Mouse (Mus musculus): Measurements from ENCODE around the gene Hk1.

Gene Hk1

DNA sequence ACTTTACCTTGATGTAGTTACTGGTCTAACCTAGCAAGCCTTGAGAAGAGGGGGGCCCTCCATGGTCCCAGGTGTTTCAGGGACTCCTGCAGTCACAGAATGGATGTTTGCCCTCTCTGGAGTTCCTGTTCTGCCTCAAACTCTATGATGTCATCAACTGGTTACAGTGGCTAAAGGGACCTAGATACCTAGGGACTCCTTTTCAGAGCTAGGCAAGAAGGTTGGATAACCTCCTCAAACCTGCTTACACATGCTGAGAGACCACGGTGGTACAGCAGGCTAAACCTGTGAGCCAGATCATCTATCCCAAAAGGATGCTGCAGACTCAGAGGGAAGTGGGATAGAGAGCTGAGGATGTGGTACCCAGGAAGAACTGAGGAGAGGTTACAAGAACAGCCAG, at the start of gene Hk1:
TSS of gene Hk1 (minus strand) at position 101 of the 400 bp plus-strand sequence.
- DNase-seq (ENCODE audit: low read depth in 2 of 2, low spot score in 2 of 2), result no peak

DNA sequence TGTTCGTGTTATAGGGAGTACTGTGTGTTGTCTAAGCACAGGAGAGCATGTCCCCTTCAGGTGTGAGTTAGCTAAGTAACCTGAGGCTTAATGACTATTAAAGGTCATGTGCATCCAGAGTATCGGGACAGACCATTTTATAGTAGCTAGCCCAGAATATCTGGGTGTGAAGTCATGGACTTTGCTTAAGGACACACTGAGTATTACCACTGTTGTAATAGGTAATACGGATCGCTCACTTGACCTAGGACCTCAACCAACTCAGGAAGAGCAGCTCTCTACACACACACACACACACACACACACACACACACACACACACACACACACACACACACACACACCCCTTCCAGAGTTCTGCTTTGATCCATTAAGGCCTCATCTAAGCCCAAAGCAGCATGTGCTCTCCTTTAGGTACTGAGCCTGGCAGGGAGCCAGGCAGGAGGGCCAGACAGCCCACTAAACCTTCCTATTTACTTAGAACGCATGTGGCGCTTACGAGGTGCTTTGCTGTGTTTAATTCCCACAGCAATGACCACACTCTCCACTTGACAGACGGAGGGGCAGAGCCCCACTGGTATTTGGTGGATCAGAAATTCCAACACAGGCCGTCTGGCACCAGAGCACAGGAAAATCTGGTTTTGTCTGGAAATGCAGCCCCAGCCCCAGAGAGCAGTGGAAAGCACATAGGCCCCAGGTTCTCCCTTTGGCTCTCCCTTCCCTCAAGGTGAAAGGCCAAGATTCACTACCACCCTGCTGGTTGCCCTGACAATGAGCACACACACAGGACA, 45.6 kb upstream of the Hk1 start:
- no peak for DNase-seq (ENCODE audit: low read depth in 2 of 2, low spot score in 2 of 2)

DNA sequence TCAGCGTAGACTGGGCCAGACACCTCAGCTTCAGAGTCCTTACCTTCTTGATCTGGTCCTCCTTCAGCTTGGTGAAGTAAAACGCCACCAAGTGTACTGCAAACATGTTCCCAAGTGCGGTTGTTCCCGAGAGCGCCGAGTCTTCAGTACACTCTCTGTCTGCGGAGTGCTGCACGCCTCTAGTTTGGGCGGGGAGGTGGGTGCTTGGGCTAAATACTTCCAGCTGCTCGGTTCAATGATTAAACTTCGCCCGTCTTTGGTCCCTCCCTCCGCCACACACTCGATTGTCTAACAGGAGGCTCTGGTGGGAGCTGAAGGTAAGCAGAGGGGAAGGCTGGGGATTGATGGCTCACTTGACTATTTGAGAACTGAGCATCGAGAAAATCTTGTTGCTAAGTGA, 42.5 kb upstream of the Hk1 start, which contains the start of gene Hkdc1:
TSS of gene Hkdc1 (minus strand) at position 237 of the 400 bp plus-strand sequence.
- no peak for DNase-seq (ENCODE audit: low read depth in 2 of 2, low spot score in 2 of 2)

DNA sequence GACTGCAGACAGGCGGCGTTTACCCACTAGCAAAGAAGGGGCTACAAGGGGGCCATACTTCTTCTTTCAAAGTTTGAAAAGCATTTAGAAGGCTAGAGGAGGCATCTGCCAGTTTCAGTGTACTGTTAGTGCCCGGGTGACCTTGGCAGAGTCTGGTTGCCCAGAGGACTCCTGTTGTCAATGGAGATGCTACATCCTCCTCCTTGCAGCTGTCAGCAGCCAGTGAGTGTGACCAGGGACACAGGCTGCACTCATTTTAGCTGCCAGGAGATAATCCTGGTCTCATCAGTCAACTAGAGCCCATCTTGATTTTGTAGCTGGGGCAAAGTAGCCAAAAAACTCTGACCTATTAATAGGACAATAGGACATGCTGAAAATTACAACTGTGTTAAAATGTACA, 41.4 kb upstream of the Hk1 start:
- DNase-seq (ENCODE audit: low read depth in 2 of 2, low spot score in 2 of 2), result no peak

DNA sequence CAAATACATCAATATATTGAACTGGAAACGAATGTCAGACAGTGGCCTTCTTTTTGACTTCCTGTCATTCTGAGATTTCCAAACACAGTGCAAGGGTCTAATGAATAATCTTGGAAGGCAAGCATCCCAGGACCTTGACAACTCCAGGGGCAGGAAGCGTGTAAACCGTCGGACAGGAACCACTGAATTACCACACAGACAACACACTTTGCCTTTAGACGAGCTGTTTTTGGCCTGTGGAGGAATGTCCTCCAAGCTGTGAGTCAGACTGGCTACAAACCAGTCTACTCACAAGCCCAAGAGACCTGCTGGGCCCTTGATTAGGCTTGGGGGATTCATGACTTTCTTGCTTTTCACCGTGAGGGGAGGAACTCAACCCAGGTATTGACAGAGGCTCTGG, 40.7 kb upstream of the Hk1 start:
- no peak for DNase-seq (ENCODE audit: low read depth in 2 of 2, low spot score in 2 of 2)

DNA sequence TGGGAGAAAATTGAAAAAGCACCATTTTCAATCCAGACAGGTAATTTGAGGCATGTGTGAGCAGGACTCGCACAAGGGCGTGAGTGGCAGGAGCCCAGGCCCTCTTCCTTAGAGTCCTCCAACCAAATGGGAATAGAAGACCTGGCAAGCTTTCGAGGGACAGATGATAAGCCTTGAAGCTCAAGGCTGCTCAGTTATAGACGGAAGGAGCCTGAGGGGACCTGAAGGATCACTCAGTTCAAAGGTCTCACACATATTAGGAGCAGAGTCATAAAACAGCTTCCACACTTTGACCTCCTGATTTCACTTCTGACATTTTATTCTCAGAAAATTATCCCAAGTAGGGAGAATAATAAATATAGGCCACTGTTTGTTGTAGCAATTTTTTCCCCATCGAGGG, 39.7 kb upstream of the Hk1 start:
- no peak for DNase-seq (ENCODE audit: low read depth in 2 of 2, low spot score in 2 of 2)

DNA sequence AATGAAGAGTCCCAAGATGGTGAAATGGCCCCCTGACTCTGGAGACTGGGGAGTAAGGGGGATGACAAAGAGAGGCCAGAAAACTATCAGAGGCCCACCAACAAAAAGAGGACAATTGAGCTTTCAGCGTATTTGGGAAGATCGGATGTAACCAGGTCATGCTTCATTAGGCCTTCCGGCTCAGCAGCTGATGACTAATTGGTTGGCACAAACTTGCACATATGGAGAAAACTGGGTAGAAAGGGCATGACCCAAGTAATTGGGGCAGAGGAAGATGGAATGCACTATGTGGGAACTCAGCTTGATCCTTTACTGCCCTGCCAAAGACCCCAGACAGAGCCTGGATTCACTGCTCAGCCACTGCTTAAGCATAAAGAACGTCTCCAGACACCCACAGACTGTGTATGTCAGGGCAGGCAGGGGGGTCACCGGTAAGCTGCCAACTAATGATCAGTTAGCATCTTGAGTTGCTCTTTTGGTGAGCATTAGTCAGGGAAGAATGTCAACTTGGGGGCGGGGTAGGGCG, 39.2 kb upstream of the Hk1 start:
- no peak for DNase-seq (ENCODE audit: low read depth in 2 of 2, low spot score in 2 of 2)

DNA sequence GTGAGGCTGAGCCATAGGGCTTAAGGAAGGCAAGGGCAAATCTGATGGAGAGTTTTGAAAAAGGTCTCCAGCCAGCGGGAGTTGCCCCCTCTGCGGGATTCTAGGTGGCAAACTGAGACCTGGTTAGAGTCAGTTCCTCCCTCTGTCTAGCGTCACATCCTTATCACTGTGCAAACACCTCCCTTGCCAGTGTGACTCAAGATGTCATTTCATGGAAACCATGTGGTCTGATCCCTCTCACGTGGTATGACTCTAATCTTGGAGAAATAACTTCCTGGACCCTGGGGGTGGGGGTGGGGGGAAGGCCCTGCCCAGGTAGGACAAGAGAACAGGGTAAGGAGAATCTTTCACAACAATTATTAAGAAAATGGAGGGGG, 33.9 kb upstream of the Hk1 start:
- no peak for DNase-seq (ENCODE audit: low read depth in 2 of 2, low spot score in 2 of 2)

DNA sequence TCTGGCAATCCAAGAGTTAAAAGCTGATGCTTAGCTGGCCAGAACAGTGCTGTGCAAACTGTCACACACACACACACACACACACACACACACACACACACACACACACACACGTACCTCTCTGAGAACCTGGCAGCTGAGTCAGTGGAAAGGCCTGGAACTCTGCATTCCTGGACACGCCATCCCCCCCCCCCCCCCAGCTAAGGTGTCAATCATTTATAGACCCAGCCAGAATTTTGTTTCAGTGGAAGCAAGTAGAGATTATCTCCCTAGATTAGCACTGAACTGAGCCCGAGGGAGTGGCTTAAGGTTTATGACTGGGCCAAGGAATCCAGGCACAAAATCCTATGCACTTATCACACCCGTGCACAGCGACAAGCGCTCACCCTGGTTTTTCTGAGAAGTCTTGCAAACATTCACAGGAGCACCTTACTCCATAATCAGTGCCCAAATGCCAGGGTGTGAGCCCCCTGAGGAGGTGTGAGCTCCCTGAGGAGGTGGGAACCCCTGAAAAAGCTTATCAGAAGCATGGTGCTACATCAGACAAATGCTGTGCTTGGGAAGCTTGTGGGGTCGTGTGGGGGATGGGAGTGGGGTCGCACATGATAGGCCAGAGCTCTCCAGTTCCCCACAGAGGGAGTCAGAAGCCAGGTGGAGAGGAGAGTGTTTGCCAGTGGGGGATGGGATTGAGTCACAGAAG, 33.3 kb upstream of the Hk1 start:
- DNase-seq (ENCODE audit: low read depth in 2 of 2, low spot score in 2 of 2), result no peak

DNA sequence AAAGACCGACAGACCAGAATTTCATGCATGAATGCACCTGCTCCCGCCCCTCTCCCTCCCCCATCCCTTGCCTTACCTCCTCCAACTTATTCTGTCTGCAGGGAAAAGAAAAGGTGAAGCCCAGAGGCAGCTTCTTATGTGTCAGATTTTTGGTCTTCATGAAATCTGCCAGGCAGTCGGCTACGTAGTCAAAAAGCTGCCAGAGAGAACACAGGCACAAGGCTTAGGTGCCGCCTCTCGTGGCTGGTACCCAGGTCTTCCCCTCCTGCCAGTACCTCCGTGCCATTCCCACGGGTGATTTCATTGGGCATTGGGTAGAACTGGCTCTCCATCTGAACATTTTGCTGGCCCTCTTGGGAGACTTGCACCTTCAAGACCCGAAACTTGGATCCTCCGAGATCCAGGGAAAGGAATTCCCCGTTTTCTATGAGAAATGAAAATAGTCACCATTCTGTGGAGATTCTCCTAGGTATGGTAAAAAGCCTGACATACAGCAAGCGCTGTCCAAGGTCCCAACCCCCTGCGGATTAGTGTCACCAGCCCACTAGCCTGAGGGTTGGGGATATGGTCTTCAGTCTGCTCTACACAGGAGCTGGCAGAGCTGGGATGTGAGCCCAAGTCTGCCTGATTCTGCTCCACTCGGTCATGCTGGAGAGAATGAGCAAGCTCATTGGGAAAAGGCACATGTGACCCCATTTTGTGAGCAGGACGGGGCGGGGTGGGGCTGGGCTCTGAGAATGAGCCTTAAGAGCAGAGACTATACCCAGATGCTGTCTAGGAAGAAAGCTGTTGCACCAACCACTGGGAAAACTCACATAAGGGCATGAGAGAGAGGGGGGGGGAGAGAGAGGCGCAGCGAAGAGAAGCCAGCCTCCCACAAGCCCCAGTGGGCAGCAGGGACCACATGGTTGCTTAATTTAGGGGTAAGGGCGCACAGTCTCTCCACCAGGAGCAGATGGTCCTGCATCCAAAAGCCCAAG, 32.0 kb upstream of the Hk1 start:
- DNase-seq (ENCODE audit: low read depth in 2 of 2, low spot score in 2 of 2), result no peak

DNA sequence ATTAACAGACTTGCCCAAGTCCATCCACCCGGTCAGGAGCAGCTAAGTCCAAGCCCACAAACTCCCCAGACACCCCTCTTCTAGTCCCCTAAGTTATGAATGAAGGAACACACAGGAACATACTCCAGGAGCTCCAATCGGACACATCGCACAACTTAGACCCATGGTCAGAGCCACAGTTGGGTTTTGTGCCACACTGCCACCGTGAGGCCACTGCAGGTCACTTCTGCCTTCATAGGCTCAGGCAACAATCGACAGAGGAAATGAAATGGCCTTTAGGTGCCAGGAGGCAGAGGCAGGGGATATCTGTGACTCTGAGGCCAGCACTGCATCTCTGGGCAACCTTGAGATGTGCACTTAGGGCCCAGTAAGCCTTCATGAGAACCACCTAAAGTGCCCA, 31.2 kb upstream of the Hk1 start:
- peak; percentile 18 to 31 for DNase-seq (ENCODE audit: low read depth in 2 of 2, low spot score in 2 of 2)

DNA sequence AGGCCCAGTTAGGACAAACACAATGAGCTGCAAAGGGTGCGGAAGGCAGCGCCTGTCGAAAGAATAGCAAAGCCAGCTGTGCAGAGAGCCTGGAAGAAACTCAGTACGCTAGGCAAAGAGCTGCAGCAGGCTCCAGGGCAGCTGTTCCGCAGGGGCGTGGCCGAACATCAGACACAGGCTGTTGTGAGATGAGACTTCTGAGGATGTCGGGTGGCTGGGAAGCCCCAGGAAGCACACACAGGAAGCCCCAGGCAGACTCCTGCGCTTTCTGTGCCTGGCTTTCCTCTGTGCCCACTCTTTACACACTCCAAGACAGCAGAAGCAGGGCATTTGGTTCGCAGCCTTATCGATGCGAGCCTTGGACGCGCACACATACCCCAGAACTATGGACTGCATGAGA, 25.2 kb upstream of the Hk1 start:
- peak in 1 of 2 experiments; percentile 5 for DNase-seq (ENCODE audit: low read depth in 2 of 2, low spot score in 2 of 2)

DNA sequence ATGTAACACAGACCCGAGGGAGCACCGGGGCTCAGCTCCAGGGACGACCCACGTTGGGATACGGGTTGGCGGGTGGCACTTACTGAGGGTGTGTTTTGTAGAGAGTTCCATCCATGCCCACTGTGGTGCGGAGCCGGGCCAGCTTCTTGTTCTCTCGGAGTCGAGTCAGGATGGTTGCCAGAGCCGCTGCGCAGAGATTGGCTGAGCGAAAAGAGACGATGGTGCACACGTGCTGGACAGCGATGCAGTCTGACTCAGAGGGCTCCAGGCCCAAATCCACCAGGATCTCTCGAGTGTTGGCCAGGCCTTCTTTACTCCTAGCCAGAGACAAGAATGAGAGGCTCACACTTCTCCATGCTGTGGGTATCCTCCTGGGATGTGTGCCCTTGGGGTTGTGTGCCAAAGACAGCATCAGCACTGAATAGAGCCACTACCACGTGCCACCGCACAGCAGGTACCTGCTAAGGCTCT, 22.0 kb upstream of the Hk1 start:
- DNase-seq (ENCODE audit: low read depth in 2 of 2, low spot score in 2 of 2), result no peak

DNA sequence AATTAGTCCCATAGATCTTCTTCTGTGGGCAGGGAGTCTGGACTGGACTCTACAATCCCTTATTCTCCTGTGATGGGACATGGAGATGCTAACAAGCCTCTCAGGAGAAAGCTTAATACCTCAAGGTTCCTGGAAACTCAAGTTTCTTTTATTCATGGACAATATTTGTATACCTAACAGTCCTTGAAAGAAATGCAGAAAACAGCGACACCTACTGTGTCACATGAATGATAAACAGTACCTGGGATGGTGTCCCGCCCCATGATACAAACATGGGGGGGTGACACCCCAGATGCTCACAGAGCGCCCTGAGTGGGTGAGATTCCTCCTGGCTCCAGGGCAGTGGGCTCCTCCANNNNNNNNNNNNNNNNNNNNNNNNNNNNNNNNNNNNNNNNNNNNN, 3.3 kb upstream of the Hk1 start:
- no peak for DNase-seq (ENCODE audit: low read depth in 2 of 2, low spot score in 2 of 2)

DNA sequence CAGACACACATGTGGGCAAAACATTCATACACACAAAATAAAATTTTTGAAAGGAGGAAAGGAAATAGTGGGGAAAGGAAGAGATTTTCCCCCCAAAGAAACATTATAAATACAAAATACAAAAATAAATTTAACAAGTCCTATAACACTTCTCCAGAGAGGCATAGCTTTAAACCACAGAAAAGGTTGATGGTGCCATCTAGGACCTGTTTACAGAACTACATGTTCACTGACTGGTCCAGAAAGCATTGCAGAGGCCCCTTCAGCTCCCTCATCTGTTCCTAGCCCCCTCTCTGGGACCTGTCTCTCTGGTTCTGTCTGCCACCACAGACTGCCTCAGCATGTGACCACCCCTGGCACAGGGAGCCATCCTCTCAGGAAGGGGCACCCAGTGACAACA, 1.2 kb upstream of the Hk1 start:
- no peak for DNase-seq (ENCODE audit: low read depth in 2 of 2, low spot score in 2 of 2)

DNA sequence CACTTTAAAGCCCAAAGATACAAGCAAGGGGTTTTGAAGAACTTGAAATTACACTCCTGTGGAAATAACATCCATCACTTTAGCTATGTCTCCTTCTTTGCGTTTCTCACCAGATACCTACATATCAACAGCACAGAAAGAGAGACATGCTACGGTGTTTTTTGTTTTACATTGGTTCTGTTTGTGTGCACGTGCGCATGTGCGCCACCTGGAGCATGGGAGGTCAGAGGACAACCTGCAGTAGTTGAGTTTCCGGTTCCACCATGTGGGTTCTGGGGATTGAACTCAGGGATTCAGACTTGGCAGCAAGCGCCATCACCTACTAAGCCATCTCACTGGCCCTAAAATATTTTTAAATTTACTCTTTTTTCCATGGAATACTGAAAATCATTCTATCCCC, 20.9 kb downstream of the Hk1 start:
- no peak for DNase-seq (ENCODE audit: low read depth in 2 of 2, low spot score in 2 of 2)

DNA sequence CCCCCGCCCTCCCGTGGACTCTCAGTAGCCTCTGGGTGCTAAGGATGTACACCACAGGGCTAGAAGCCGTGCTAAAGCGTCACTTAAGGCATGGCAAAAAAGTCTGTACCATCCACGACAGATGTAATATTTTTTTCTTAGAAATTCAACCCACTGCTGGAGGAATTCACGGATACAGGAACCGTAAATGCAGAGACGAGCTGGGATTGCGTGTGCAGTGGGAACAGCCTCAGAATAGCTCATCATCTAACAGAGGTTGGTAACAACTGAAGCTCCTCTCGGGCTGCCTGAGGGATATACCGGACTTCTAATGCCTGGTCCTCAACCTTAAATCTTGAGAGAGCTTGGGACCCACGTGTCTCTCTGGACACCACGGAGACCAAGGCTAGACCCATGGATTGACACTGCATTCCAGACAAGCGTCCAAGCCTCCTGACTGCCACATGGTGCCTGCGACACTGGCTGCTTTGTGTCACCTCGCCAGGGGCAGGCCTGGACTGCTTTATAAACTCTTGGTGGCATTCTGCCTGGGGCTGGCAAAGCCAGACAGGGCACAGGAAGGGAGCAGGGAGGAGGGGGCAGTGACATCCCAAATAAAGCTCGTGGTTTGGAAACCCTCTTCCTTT, 23.5 kb downstream of the Hk1 start:
- DNase-seq (ENCODE audit: low read depth in 2 of 2, low spot score in 2 of 2), result no peak

DNA sequence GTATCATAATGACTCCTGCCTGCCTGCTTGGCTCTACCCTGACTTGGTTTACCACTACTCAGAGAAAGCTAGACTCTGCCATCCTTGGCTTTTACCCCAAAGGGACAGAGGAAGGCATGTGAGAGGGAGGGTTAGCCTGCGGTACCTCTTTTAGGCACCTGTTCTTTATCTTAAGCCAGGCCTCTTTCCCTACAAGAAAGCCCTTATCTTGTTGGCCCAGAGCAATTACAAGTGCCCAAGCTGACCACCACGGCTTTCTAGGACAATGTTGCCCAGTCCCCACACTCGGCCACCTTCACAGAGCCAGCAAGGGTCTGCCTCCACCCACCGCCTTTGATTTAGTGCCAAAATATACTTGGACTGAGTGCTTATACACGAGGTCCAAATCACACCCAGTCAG, 34.6 kb downstream of the Hk1 start:
- DNase-seq (ENCODE audit: low read depth in 2 of 2, low spot score in 2 of 2), result no peak

DNA sequence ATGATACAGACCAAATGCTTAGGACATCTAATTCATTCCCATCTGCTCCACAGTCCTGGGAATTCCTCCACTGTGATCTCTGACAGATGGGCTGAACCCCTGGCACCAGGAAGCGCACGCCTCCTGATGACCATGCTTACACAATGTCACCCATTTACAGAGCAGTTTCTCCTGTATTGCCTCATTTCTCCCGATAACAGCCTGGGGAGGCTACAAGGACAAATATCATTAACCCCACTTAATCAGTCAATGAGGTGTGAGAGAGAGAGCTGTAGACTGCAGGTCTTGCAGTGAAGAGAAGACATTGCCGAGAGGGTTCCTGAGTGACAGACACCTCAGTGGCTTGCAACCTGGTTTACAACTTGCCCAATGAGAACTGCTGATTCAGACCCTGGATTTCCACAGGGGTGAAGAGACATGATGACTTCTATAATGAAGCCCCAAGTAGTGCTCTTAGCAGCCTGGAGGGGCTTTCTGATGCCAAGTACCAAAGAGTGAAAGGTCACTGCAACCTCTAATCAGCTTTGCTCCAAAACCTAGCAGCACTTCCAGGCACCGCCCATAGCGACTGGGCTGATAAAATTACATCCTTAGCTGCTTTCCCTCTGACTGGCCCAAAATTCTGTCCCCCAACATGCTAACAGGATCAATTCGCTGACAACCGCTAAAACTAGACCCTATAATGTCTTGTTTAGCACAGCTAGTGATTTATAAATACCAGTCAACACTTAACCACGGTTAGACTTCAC, 35.5 kb downstream of the Hk1 start:
- DNase-seq (ENCODE audit: low read depth in 2 of 2, low spot score in 2 of 2), result no peak

DNA sequence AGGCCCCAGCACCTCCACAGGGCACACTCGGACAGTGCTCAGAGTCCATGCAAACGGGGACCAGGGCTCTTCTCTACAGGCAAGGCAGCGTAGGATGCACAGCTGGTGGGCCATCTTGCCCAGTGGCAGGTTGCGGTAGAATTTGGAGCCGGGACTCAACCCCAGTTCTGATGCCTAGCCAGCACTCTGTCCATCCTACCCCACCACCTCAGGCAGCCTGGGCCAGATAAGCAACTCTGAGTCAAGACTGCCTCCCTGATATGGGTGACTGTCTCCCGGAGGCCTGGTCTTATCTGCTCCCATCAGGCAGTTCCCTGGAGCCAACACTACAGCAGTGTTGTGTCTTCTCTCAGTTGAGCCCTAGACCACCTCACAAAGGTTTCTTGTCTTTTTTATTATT, 37.2 kb downstream of the Hk1 start:
- DNase-seq (ENCODE audit: low read depth in 2 of 2, low spot score in 2 of 2), result no peak

Measured in CD8-positive naive resting alpha-beta T cell, adult 2 months (primary cell).